Mouse (Mus musculus) brown adipose tissue, adult 24 weeks (tissue): Measurements from ENCODE around the gene Tmem53. TPM values are rescaled to one million over a fixed set of nuclear protein-coding genes. Genes with fewer than 3 reads are reported as not detected.
"Not testable (repeated sequence)": the region's sequence is repeated elsewhere in the genome, so short reads cannot be mapped to it uniquely, and the experiment has no call there.

ENCODE experiments used
- H3K27ac ChIP-seq: fragments of 200-500 bp; replicated peaks from 2 replicates; pipeline ENCODE4 v1.5.1; 2012; ENCODE audit warnings: low read depth, mild to moderate bottlenecking, low read length
- H3K4me1 ChIP-seq: fragments of 200-500 bp; 2 replicates; pipeline ENCODE4 v1.6.1; 2012; ENCODE audit warnings: low read length, mixed read lengths; ENCODE audit not compliant: control insufficient read depth, insufficient read depth, insufficient read length
- H3K4me3 ChIP-seq: fragments of 200-500 bp; 2 replicates; pipeline ENCODE4 v1.5.1; 2012; ENCODE audit warnings: low read depth, mild to moderate bottlenecking, low read length, moderate library complexity; ENCODE audit not compliant: insufficient read depth
- polyA plus RNA-seq: library from polyadenylated mRNA; stranded (reverse); fragments of >200 nt; gene quantifications from 2 replicates; pipeline ENCODE4 v1.2.4, GENCODE M21; 2012; ENCODE audit not compliant: missing spikeins, insufficient read depth, insufficient read length

Tmem53 gene
- polyA plus RNA-seq, 1 experiment, result 26.6 TPM

DNA sequence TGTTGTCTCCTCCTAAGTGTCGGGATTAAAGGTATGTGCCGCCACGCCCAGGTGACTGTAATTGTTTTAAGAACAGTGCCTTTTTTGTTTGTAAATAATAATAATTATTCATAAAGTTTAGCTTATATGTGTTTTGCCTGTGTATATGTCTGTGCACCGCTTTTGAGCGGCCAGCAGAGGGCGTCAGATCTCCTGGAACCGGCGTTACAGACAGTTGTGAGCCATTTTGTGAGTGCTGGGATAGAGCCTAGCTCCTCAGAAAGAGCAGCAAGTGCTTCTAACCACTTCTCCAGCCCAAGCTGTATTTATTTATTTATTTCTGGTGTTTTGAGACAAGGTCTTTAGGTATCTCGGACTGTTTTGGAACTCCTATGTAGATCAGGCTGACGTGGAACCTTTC is 21.4 kb upstream of the Tmem53 start:
- H3K4me3 ChIP-seq, result no peak overlapping the region
- no peaks in the 10 kb centered on the region for H3K4me1 ChIP-seq

GRCm38 (mm10) chr4:117231208-117231607 is 20.5 kb upstream of the Tmem53 start:
- Histone ChIP-seq H3K4me1 (no peaks in the 10 kb centered on the region), H3K4me3 (no peak overlapping the region), H3K27ac (no peak overlapping the region)

More for the DNA sequence above, 21.4 kb upstream of the Tmem53 start:
- H3K27ac ChIP-seq, result no peak overlapping the region

DNA sequence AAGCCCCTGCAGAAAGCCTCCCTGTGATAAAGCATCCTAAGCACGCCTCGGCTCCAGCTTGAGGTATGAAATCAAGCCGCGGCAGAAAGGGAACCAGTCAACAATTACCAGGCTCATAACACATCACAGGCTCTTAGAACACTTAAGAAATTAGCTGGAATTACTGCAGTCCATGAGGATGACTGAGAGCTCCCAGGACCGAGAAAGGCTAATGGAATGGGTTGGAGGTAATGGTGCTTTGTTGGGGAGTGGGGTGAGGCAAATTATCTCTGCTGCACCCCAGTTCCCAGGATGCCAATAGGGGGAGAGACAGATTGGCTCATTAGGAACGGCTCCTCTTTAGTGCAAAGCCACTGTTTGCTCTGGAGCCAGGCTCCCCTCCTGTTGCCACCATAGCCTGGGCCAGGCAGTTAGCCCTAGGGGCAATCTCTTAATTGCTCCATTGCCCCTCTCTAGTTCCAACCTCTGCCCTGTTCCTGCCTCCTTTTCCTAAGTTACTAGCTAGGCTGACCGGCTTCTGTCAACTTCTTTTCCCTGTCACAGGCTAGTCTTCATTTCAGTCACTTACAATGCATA is 17.5 kb upstream of the Tmem53 start:
- Histone ChIP-seq H3K4me1 (no peaks in the 10 kb centered on the region), H3K27ac (no peak overlapping the region), H3K4me3 (no peak overlapping the region)

DNA sequence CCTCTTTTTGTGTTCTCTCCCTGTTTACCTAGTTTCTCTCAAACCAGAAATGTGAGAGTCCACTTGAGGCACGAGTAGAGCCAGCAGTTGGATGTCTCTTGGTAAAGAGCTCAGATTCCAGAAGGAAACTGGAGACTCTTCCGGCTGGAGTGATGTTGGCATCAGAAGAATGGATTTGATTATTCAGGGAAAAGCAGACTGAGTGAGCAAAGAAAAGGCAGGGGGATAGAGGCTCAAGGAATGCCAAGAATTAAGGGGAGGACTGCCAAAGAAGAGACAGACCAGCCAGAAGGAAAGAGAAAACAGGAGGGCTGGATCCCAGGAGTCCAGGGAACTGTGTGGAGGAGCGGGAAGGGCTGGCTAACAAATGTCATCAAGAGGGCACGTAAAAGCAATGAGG is 15.9 kb upstream of the Tmem53 start:
- H3K4me1 ChIP-seq, result no peaks in the 10 kb centered on the region
- no peak overlapping the region for H3K27ac ChIP-seq
- H3K4me3 ChIP-seq, result no peak overlapping the region

DNA sequence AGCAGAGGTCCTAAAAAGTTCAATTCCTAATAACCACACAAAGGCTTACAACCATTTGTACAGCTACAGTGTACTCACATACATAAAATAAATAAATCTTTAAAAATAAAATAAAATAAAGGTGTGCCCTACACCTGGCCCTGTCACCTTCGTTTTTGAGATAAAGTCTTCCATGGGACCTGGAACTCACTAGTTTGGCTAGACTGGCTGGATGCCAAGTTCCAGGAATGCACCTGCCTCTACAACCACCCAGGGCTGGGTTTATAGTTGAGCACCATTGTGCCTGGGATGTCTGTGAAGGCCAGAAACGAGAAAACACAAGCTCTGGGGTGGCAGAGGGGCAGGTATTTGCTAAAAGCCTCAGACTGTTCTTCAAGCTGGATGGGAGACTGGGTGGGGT is 12.6 kb upstream of the Tmem53 start:
- no peaks in the 10 kb centered on the region for H3K4me1 ChIP-seq
- H3K4me3 ChIP-seq, result no peak overlapping the region
- no peak overlapping the region for H3K27ac ChIP-seq

DNA sequence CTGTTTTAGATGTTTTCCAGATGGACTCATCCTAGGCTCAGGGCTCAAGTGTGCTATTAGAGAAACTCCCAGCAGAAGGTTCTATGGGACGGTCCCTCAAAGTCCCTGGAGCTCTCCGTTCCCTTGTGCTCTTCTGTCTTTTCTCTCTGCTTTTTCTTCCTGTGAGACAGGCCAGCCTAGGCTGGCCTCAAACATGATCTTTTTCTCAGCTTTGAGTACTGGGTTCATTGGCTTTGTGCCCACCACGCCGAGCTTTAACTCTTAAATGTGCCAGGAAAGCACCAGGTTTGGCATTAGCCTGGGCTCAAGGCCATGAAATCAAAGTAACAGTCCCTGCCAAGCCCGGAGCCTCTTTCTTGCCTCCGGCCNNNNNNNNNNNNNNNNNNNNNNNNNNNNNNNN is 10.9 kb upstream of the Tmem53 start:
- no peak overlapping the region for H3K27ac ChIP-seq
- H3K4me3 ChIP-seq, result no peak overlapping the region
- no peaks in the 10 kb centered on the region for H3K4me1 ChIP-seq

GRCm38 (mm10) chr4:117250982-117251381 is 769 bp upstream of the Tmem53 start:
- Histone ChIP-seq H3K4me3 (no peak overlapping the region), H3K4me1 (no peaks in the 10 kb centered on the region; the same call in 1 of the 2 replicates), H3K27ac (no peak overlapping the region)

DNA sequence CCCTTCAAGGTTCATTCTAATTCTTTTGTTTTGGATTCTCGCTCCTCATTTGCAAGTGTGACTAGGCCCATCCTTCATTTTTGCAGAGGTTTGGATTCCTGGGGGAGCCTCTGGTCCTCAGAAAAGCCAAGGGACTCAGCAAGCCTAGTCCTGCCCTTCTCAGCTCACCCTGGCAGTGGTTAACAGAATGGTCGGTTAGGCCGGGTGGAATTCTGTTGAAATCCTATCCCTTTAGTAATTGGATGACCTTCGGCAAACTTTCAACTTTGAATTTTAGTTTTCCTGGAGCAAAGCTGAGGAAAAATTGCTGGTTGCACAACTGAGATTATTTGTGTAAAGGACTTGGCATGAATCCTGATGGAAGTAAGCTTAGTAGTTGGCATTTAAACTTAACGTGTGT is 600 bp downstream of the Tmem53 start:
- Histone ChIP-seq H3K4me1 (no peaks in the 10 kb centered on the region; the same call in 1 of the 2 replicates), H3K27ac (peak overlapping the region; percentile 62), H3K4me3 (peak overlapping the region; percentile 38)

DNA sequence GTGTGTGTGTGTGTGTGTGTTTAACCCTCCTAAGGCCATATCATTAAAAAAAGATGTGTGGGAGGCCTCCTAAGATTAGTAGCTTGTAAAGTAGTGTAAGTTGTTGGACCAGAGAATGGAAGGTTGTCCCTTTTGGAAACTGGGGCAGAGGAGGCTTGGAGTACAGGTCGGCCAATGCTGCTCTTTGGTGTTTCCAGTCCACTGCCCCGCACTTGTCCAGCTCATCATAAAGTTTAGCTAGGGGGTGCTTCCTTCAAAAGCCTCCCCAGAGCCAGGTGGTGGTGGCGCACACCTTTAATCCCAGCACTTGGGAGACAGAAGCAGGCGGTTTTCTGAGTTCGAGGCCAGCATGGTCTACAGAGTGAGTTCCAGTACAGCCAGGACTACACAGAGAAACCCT is 1.0 kb downstream of the Tmem53 start:
- H3K4me3 ChIP-seq, result no peak overlapping the region
- H3K27ac ChIP-seq, result peak overlapping the region; percentile 62
- H3K4me1 ChIP-seq, result no peaks in the 10 kb centered on the region; the same call in 1 of the 2 replicates

DNA sequence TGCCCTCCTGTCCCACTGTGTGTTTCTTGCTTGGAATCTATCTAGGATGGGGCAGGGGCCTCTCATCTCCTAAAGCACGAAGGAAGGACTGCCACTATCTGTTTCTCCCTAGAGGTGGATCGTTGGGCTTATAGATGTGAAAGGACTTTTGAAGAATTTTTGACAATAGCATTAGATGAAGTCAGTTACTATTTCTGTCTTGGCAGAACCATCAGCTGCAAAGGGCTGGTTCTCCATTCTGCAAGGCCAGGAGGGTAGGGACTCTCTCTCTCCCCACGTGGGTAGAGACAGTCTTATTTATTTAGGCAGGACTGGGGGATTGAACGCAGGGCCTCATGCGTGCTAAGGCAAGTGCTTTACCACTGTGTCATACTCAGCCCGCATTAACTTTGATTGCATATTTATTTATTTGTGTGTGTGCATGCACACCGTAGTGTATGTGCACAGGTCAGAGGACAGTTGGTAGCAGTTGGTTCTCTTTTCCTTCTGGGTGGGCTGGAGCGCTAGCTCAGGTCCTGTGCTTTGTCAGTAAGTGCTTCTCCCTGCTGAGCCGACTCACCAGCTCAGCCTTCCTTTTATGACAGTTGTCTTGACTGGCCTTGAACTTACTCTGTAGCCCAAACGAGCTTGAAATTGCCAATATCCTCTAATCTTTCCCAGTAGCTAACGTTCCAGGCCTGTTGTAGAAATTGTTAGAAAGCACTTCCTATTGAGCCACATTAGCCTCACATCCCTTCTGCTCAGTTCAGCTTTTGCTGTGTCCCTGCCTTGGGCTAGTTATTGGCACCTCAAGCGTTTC is 1.7 kb downstream of the Tmem53 start:
- Histone ChIP-seq H3K4me3 (no peak overlapping the region), H3K27ac (peak overlapping the region; percentile 62)

DNA sequence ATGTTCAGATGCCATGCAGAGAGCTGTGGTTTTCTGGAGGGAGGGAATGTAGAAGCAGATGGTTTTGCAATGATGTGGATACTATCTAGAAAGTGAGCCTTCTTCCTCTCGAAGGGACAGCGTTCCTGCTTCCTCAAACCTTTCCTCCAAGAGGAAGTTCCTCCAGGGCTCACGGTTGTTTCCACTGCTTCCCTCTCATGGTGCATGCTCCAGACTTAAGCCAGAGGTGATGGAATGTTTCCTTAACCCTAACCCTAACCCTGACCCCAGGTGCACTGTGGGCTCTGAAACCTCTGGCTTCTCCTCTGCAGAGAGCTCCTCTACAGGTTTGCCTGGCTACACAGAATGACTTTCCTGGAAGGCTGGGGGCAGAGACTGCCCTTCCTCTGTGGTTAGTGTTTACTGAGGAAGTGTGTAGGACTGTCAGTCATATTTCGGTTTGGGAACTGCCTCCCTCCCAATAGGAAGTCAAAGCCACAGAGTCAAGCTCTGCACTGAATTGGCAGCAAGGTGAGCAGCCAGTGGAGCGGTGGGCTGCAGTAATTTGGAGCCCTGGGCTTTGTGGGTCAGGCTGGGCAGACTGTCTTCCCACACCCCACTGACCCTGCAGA is 2.4 kb downstream of the Tmem53 start:
- Histone ChIP-seq H3K4me3 (no peak overlapping the region), H3K27ac (no peak overlapping the region), H3K4me1 (no peaks in the 10 kb centered on the region; the same call in 1 of the 2 replicates)

More for the DNA sequence above, 1.7 kb downstream of the Tmem53 start:
- no peaks in the 10 kb centered on the region; the same call in 1 of the 2 replicates for H3K4me1 ChIP-seq

DNA sequence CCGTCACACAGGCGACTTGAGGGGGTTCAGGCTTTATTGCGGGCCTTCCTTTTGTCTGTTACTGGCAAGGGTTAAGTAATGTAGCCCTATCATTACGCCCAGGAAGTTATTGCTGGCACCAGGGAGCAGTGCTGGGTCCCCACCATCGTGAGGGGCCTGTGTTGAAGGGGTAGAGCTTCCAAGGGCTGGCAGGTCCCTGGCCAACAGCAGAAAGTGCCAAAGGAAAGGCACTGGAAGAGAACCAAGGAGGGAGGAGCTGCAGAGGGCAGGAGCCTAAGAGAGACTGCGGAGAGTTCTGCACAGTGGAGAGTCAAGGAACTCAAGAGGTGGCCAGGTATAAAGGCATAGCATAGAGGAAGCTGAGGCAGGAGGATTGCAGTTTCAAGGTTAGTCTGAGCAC is 2.9 kb downstream of the Tmem53 start:
- Histone ChIP-seq H3K4me1 (no peaks in the 10 kb centered on the region; the same call in 1 of the 2 replicates), H3K4me3 (no peak overlapping the region), H3K27ac (no peak overlapping the region)

DNA sequence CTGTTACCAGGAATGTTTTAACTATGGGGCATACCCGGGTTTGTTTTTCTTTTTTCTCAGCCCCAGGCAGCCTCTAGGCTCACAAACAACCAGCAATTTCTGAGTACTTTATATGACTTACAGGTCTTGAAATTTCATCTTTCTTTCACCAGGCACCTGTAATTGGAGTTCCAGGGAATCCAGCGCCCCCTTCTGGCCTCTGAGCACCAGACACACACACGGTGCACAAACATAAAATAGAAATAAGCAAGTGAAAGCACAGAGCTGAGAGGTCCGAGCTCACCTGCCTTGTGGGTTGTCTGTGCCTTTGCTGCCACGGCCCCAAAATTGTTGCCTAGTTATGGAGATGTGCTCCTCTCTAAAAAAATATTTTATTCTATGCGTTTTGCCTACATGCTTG is 8.2 kb downstream of the Tmem53 start:
- not testable (repeated sequence) for H3K4me3 ChIP-seq, H3K27ac ChIP-seq, H3K4me1 ChIP-seq

GRCm38 (mm10) chr4:117261222-117261621 is 9.5 kb downstream of the Tmem53 start:
- H3K4me3 ChIP-seq, result no peak overlapping the region
- H3K4me1 ChIP-seq, result no peaks in the 10 kb centered on the region

GRCm38 (mm10) chr4:117262101-117262913 is 10.6 kb downstream of the Tmem53 start:
- H3K4me1 ChIP-seq, result no peaks in the 10 kb centered on the region
- H3K4me3 ChIP-seq, result no peak overlapping the region
- H3K27ac ChIP-seq, result no peak overlapping the region

More at GRCm38 (mm10) chr4:117261222-117261621, 9.5 kb downstream of the Tmem53 start:
- no peak overlapping the region for H3K27ac ChIP-seq
